Mouse (Mus musculus): Measurements from ENCODE around the gene Omp. TPM values are rescaled to one million over a fixed set of nuclear protein-coding genes. Genes with fewer than 3 reads are reported as not detected.
A peak's percentile ranks its signal among the peaks of the same experiment; 100 is the strongest.
"Not testable (repeated sequence)": the region's sequence is repeated elsewhere in the genome, so short reads cannot be mapped to it uniquely, and the experiment has no call there.

Gene Omp
- polyA plus RNA-seq (2015; fragmentation: Nextera tagmentation; extraction: Ambion mirVana): 0.23 and 0.49 TPM in 2 replicates

DNA sequence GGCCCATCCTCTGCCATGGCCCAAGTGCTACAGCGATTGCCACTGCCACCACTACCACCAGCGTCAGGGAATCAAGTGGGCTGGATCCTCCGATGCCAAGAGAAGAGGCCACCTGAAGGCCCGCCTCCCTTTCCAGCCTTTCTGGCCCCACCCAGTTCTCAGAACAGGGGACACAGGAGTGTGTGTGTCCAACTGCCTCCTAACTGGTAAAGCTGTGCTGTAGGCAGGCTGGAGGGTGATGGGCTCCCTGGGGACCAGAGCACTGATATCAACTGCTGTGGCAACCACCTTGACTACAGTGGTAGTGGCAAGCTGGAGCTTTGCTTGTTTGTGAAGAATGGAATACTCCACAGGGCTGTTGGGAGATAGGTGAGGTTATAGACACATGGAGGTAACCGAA is at the start of gene Omp:
TSS of gene Omp (minus strand) at position 101 of the 400 bp plus-strand sequence.
- Histone ChIP-seq H3K9me3 (no peaks in the 10 kb centered on the region), H3K27ac (no peak within 1 kb of the TSS), H3K4me2 (replicated peaks) (no peak within 1 kb of the TSS), H3K4me3 (replicated peaks) (no peak within 1 kb of the TSS), H3K36me3 (no peaks in the 10 kb centered on the region), H3K4me1 (replicated peaks) (no peaks in the 10 kb centered on the region), H3K9ac (no peak within 1 kb of the TSS), H3K27me3 (replicated peaks) (no peaks in the 10 kb centered on the region)
- no peak for ATAC-seq
- WGBS: 91% methylated on average over 5 of the region's 5 CpGs

DNA sequence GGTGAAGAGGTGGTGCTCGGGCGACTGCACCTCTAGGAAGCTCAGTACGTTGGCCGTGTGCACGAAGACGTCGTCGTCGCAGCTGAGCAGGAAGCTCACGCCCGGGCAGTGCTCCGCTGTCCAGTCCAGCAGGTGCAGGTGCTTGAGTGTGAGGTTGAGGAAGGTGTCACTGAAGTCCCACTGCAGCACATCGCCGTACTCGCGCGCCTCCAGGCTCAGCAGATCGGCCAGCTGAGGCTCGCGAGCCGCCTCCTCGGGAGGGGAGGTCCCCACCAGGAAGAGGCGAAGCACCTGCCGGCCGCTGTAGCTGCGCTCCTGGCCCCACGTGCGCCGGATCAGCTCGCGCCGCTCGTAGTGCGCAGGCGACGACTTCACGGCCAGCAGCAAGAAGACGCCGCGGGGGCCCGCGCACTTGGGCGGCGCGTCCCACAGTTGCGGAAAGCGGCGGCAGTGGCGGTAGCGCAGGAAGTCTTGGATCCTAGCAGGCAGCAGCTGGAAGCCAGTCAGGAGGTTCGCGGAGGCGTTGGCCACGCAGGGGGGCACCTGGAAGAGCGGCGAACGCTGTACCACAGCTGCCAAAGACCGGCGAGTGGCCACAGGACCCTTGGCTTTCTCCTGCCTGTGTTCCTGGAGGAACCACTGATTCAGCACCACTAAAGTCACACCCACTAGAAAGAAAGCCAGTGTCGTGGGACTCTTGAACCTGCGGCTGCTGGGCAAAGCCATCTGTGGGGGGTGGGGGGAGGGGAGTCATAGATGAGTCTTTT is 48.9 kb upstream of the Omp start:
- no peak overlapping the region for H3K27ac ChIP-seq
- H3K4me3 ChIP-seq (replicated peaks): peak overlapping the region; percentile 38
- peaks cover 28% of the 10 kb centered on the region for H3K27me3 ChIP-seq (replicated peaks)
- no peaks in the 10 kb centered on the region for H3K9me3 ChIP-seq
- peak overlapping the region; percentile 8; the same call in 1 of the 2 replicates for H3K9ac ChIP-seq
- H3K36me3 ChIP-seq: no peaks in the 10 kb centered on the region
- peak; percentile 38 for ATAC-seq
- 1% methylated on average over 60 of the region's 61 CpGs for WGBS
- peak overlapping the region; percentile 81 for H3K4me2 ChIP-seq (replicated peaks)
- H3K4me1 ChIP-seq (replicated peaks): peaks cover 22% of the 10 kb centered on the region

GRCm38 (mm10) chr7:98193515-98194025 is 48.3 kb upstream of the Omp start:
- 4% methylated on average over 36 of the region's 36 CpGs for WGBS
- Histone ChIP-seq H3K9ac (no peak overlapping the region; the same call in 1 of the 2 replicates), H3K27me3 (replicated peaks) (peaks cover 28% of the 10 kb centered on the region), H3K4me1 (replicated peaks) (peaks cover 22% of the 10 kb centered on the region), H3K9me3 (no peaks in the 10 kb centered on the region), H3K4me2 (replicated peaks) (peak overlapping the region; percentile 81), H3K36me3 (no peaks in the 10 kb centered on the region), H3K4me3 (replicated peaks) (peak overlapping the region; percentile 38), H3K27ac (no peak overlapping the region)
- ATAC-seq: peak; percentile 35

GRCm38 (mm10) chr7:98191571-98192250 is 46.4 kb upstream of the Omp start:
- no peak overlapping the region for H3K4me2 ChIP-seq (replicated peaks)
- H3K9me3 ChIP-seq: no peaks in the 10 kb centered on the region
- ATAC-seq: no peak
- H3K4me3 ChIP-seq (replicated peaks): no peak overlapping the region
- H3K27me3 ChIP-seq (replicated peaks): peaks cover 28% of the 10 kb centered on the region
- no peak overlapping the region for H3K9ac ChIP-seq
- H3K27ac ChIP-seq: no peak overlapping the region
- H3K36me3 ChIP-seq: no peaks in the 10 kb centered on the region
- H3K4me1 ChIP-seq (replicated peaks): peaks cover 22% of the 10 kb centered on the region
- 64% methylated on average over 17 of the region's 17 CpGs for WGBS

DNA sequence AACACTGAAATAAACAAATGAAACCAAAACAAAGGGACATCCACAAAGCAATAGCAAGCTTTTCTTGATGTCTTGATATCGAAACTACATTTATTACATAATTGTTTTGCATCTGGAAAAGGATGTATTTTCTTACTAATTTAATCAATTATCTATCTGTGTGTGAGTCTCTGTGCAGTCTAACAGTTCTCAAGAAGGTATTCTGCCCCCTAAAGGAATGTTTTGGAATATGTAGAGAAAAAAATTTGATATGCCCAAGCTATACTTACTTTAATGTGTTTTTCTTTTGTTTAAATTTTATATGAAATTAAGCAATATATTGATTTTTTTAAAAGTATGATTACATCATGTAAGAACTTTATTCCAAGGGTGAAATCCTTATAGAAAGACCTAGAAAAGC is 45.3 kb upstream of the Omp start:
- 90% methylated on average over 1 of the region's 1 CpGs for WGBS
- Histone ChIP-seq H3K4me2 (replicated peaks) (no peak overlapping the region), H3K9me3 (no peaks in the 10 kb centered on the region), H3K9ac (no peak overlapping the region), H3K27me3 (replicated peaks) (peaks cover 25% of the 10 kb centered on the region), H3K36me3 (no peaks in the 10 kb centered on the region), H3K4me3 (replicated peaks) (no peak overlapping the region), H3K27ac (no peak overlapping the region), H3K4me1 (replicated peaks) (peaks cover 22% of the 10 kb centered on the region)
- ATAC-seq: no peak

DNA sequence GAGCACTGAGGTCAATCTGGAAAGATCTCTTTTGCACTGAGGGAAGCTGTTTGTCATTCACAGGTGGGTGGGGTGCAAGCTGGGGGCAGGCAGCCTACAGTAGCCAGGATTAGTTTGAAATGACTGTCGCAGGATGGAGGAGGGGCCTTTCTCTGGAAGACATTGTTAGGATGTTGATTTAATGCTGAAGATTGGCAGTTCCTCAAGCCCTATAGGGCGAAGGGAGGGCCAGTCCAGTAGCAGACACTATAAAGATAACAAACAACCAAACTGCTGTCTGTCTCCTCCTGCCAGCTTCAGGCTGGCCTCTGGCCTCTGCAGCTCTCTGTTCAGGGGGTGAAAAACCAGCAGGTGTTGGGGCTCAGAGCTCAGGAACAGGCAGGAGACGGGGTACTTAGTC is 44.4 kb upstream of the Omp start:
- Histone ChIP-seq H3K4me3 (replicated peaks) (no peak overlapping the region), H3K36me3 (no peaks in the 10 kb centered on the region), H3K9ac (no peak overlapping the region), H3K9me3 (no peaks in the 10 kb centered on the region), H3K27me3 (replicated peaks) (peaks cover 21% of the 10 kb centered on the region), H3K4me2 (replicated peaks) (no peak overlapping the region), H3K27ac (no peak overlapping the region), H3K4me1 (replicated peaks) (peaks cover 17% of the 10 kb centered on the region)
- no peak for ATAC-seq
- WGBS: 15% methylated on average over 3 of the region's 3 CpGs

- no peak for ATAC-seq
- no peak overlapping the region for H3K9ac ChIP-seq
- WGBS: 86% methylated on average over 2 of the region's 2 CpGs
- H3K36me3 ChIP-seq: no peaks in the 10 kb centered on the region
- peaks cover 10% of the 10 kb centered on the region for H3K27me3 ChIP-seq (replicated peaks)
- H3K4me2 ChIP-seq (replicated peaks): no peak overlapping the region
- H3K4me3 ChIP-seq (replicated peaks): no peak overlapping the region
- H3K27ac ChIP-seq: no peak overlapping the region
- H3K9me3 ChIP-seq: no peaks in the 10 kb centered on the region
- peaks cover 8% of the 10 kb centered on the region for H3K4me1 ChIP-seq (replicated peaks)
These were observed 43.4 kb upstream of the Omp start for GRCm38 (mm10) chr7:98188680-98189079.

GRCm38 (mm10) chr7:98188238-98188637 is 42.9 kb upstream of the Omp start:
- Histone ChIP-seq H3K36me3 (no peaks in the 10 kb centered on the region), H3K4me2 (replicated peaks) (no peak overlapping the region), H3K4me1 (replicated peaks) (peaks cover 3% of the 10 kb centered on the region), H3K9ac (no peak overlapping the region), H3K9me3 (no peaks in the 10 kb centered on the region), H3K27ac (no peak overlapping the region), H3K4me3 (replicated peaks) (no peak overlapping the region), H3K27me3 (replicated peaks) (peaks cover 6% of the 10 kb centered on the region)
- 91% methylated on average over 2 of the region's 2 CpGs for WGBS
- ATAC-seq: no peak

- not testable (repeated sequence) for H3K9ac ChIP-seq; H3K9me3 ChIP-seq; H3K36me3 ChIP-seq; H3K4me1 ChIP-seq (replicated peaks); H3K27ac ChIP-seq; H3K4me3 ChIP-seq (replicated peaks); H3K4me2 ChIP-seq (replicated peaks); H3K27me3 ChIP-seq (replicated peaks); ATAC-seq
- WGBS: 84% methylated on average over 3 of the region's 3 CpGs
These were observed 42.0 kb upstream of the Omp start for GRCm38 (mm10) chr7:98187332-98187731.

- no peak overlapping the region for H3K4me2 ChIP-seq (replicated peaks)
- H3K4me1 ChIP-seq (replicated peaks): no peaks in the 10 kb centered on the region
- ATAC-seq: no peak
- H3K27me3 ChIP-seq (replicated peaks): no peaks in the 10 kb centered on the region; the same call in 1 of the 2 replicates
- H3K9me3 ChIP-seq: no peaks in the 10 kb centered on the region
- WGBS: 78% methylated on average over 8 of the region's 8 CpGs
- no peaks in the 10 kb centered on the region for H3K36me3 ChIP-seq
- no peak overlapping the region for H3K4me3 ChIP-seq (replicated peaks)
- H3K9ac ChIP-seq: no peak overlapping the region
- H3K27ac ChIP-seq: no peak overlapping the region
These were observed 41.3 kb upstream of the Omp start for GRCm38 (mm10) chr7:98186637-98187036.

DNA sequence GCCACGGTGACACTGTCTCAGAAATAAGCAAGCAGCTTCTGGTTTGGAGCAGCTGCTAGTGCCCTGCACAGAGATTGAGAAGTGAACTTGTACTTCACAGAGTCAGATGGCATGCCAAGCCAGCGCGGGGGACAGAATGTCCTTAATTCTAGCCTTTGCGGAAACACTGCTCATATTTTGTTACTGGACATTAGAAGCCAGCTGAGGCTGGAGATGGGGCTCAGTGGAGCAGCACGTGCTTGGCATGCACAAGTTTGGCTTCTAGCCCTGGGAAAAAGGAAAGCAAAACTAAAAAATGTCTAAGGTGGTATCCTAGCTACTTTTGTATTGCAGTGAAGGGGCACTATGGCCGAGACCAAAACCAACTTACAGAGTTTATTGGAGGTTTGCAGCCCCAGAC is 40.0 kb upstream of the Omp start:
- no peaks in the 10 kb centered on the region for H3K36me3 ChIP-seq
- no peak for ATAC-seq
- H3K27me3 ChIP-seq (replicated peaks): no peaks in the 10 kb centered on the region
- no peaks in the 10 kb centered on the region for H3K9me3 ChIP-seq
- H3K4me1 ChIP-seq (replicated peaks): no peaks in the 10 kb centered on the region
- H3K9ac ChIP-seq: no peak overlapping the region
- no peak overlapping the region for H3K4me3 ChIP-seq (replicated peaks)
- H3K4me2 ChIP-seq (replicated peaks): no peak overlapping the region
- 80% methylated on average over 6 of the region's 6 CpGs for WGBS
- H3K27ac ChIP-seq: no peak overlapping the region

GRCm38 (mm10) chr7:98178560-98179231 is 33.4 kb upstream of the Omp start:
- peak; percentile 37 for ATAC-seq
- WGBS: 71% methylated on average over 5 of the region's 5 CpGs
- Histone ChIP-seq H3K9ac (peak overlapping the region; percentile 38; the same call in 1 of the 2 replicates), H3K36me3 (no peaks in the 10 kb centered on the region), H3K9me3 (no peaks in the 10 kb centered on the region), H3K4me1 (replicated peaks) (peaks cover 25% of the 10 kb centered on the region), H3K4me3 (replicated peaks) (peak overlapping the region; percentile 94), H3K27ac (peak overlapping the region; percentile 75), H3K27me3 (replicated peaks) (no peaks in the 10 kb centered on the region), H3K4me2 (replicated peaks) (peak overlapping the region; percentile 87)
